Mouse (Mus musculus): ENCODE measurements at regions not wholly inside any gene's neighbourhood (a gene's known extent, or its start where the extent isn't known, plus 50 kb on each side); places are given as distances from the start of the nearest gene placed in this dataset.

DNA sequence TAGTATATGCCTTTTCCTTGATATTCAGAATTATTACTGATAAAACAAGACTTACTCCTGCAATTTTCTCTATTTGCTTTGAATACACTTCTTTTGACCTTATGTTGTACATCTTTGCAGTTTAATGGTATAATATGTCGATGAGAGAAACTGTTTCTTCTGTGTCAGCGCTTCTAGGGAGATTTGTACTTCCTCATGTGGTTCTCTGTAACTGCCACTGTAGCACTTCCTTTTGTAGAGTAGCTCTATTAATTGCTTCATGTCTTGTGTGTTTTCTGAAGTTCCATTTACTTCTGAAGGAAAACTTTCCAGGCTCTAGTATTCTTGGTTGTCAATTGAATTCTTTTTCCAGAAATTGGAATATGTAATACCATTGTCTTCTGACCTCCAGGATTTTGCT lies 323.2 kb downstream of the Ptprc start:
- H3K27ac ChIP-seq (ENCODE audit: control insufficient read depth, low read depth, low read length), result no peak overlapping the region
- TF ChIP-seq KAT2A (conservative IDR thresholded peaks at IDR 0.05; ENCODE audit: low read depth, low read length) (no peak), EP300 (IDR thresholded peaks at IDR 0.05; ENCODE audit: low read depth in 1 of 2, low read length in 2 of 2) (no peak), POLR2A (IDR thresholded peaks at IDR 0.05; ENCODE audit: control insufficient read depth in 1 of 2, insufficient read depth in 1 of 2, low read depth in 1 of 2, low read length in 2 of 2, poor library complexity in 1 of 2) (no peak), MXI1 (IDR thresholded peaks at IDR 0.05; ENCODE audit: low read depth, low read length) (no peak), RCOR1 (IDR thresholded peaks at IDR 0.05; ENCODE audit: low read depth, low read length) (no peak), TAL1 (IDR thresholded peaks at IDR 0.05; ENCODE audit: low read length) (no peak), ZC3H11A (IDR thresholded peaks at IDR 0.05; ENCODE audit: low read depth, low read length) (no peak), CHD2 (IDR thresholded peaks at IDR 0.05; ENCODE audit: low read length) (no peak), RAD21 (IDR thresholded peaks at IDR 0.05; ENCODE audit: low read depth, low read length) (no peak), ZMIZ1 (IDR thresholded peaks at IDR 0.05; ENCODE audit: low read depth, low read length) (no peak), BHLHE40 (IDR thresholded peaks at IDR 0.05; ENCODE audit: borderline replicate concordance, low read depth, low read length) (no peak), MYC (IDR thresholded peaks at IDR 0.05; ENCODE audit: low read depth, low read length) (no peak)
- no peak overlapping the region for H3K4me3 ChIP-seq (ENCODE audit: control insufficient read depth in 1 of 2, insufficient read depth in 1 of 2, low read depth in 2 of 2, low read length in 2 of 2)
- no peaks in the 10 kb centered on the region for H3K79me2 ChIP-seq (ENCODE audit: control insufficient read depth, insufficient read depth, low read length, poor library complexity)
- H3K36me3 ChIP-seq (ENCODE audit: control insufficient read depth in 1 of 2, insufficient read depth in 2 of 2, low read length in 2 of 2), result no peaks in the 10 kb centered on the region
- no peak overlapping the region for H3K9ac ChIP-seq (ENCODE audit: control insufficient read depth, low read depth, low read length, poor library complexity, severe bottlenecking)
- no peak for DNase-seq (ENCODE audit: low read depth, low spot score)
- H3K4me1 ChIP-seq (ENCODE audit: control insufficient read depth in 1 of 2, insufficient read depth in 2 of 2, low read length in 2 of 2), result no peaks in the 10 kb centered on the region
- H3K27me3 ChIP-seq (ENCODE audit: control insufficient read depth in 1 of 2, insufficient read depth in 2 of 2, low read length in 2 of 2), result no peaks in the 10 kb centered on the region
- H3K9me3 ChIP-seq (replicated peaks; ENCODE audit: insufficient read depth, low read length), result no peaks in the 10 kb centered on the region

GRCm38 (mm10) chr1:137847311-137847923 lies 328.1 kb downstream of the Ptprc start:
- no peak overlapping the region for H3K4me3 ChIP-seq (ENCODE audit: control insufficient read depth in 1 of 2, insufficient read depth in 1 of 2, low read depth in 2 of 2, low read length in 2 of 2)
- no peaks in the 10 kb centered on the region for H3K36me3 ChIP-seq (ENCODE audit: control insufficient read depth in 1 of 2, insufficient read depth in 2 of 2, low read length in 2 of 2)
- no peak overlapping the region for H3K9ac ChIP-seq (ENCODE audit: control insufficient read depth, low read depth, low read length, poor library complexity, severe bottlenecking)
- no peak overlapping the region for H3K27ac ChIP-seq (ENCODE audit: control insufficient read depth, low read depth, low read length)
- no peak for DNase-seq (ENCODE audit: low read depth, low spot score)
- no peak for TF ChIP-seq MYC (IDR thresholded peaks at IDR 0.05; ENCODE audit: low read depth, low read length)
- TF ChIP-seq E2F4 (IDR thresholded peaks at IDR 0.05; ENCODE audit: borderline replicate concordance, low read depth, low read length), result no peak
- no peak for TF ChIP-seq CHD2 (IDR thresholded peaks at IDR 0.05; ENCODE audit: low read length)
- TF ChIP-seq ZMIZ1 (IDR thresholded peaks at IDR 0.05; ENCODE audit: low read depth, low read length), result no peak
- TF ChIP-seq MYB (IDR thresholded peaks at IDR 0.05; ENCODE audit: low read depth, low read length), result no peak
- TF ChIP-seq ZNF384 (IDR thresholded peaks at IDR 0.05; ENCODE audit: low read depth, low read length), result no peak
- TF ChIP-seq BHLHE40 (IDR thresholded peaks at IDR 0.05; ENCODE audit: borderline replicate concordance, low read depth, low read length), result no peak
- no peak for TF ChIP-seq POLR2AphosphoS2 (IDR thresholded peaks at IDR 0.05; ENCODE audit: low read length)
- TF ChIP-seq JUND (IDR thresholded peaks at IDR 0.05; ENCODE audit: low read depth, low read length), result no peak
- TF ChIP-seq NELFE (IDR thresholded peaks at IDR 0.05; ENCODE audit: low read depth, low read length), result no peak
- no peak for TF ChIP-seq UBTF (IDR thresholded peaks at IDR 0.05; ENCODE audit: borderline replicate concordance, insufficient read depth, low read depth, low read length)
- no peak for TF ChIP-seq HCFC1 (IDR thresholded peaks at IDR 0.05; ENCODE audit: low read depth, low read length)
- H3K9me3 ChIP-seq (replicated peaks; ENCODE audit: insufficient read depth, low read length), result no peaks in the 10 kb centered on the region
- H3K79me2 ChIP-seq (ENCODE audit: control insufficient read depth, insufficient read depth, low read length, poor library complexity), result no peaks in the 10 kb centered on the region
- no peaks in the 10 kb centered on the region for H3K4me1 ChIP-seq (ENCODE audit: control insufficient read depth in 1 of 2, insufficient read depth in 2 of 2, low read length in 2 of 2)
- H3K27me3 ChIP-seq (ENCODE audit: control insufficient read depth in 1 of 2, insufficient read depth in 2 of 2, low read length in 2 of 2), result no peaks in the 10 kb centered on the region

All from MEL (cell line).